Mouse (Mus musculus): ENCODE measurements around the gene Add2.

Gene Add2

DNA sequence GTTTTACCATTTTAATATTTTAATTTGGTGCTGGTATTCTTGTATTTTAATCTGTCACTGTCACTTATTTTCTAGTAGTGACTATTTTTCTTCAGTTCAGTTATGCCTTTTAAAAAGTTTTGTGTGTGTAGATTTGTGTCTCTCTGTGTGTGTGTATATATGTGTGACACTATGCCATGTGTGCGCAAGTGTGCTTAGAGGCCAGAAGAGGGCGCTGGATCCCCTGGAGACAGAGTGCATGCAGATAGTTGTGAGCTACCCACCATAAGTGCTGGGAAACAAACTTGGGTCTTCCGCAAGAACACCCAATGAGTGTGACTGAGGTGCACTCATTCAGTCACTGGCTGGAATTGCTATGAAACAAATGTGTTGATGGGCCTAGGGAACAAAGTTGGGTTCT, 107.7 kb downstream of the Add2 start:
- in situ Hi-C loops (cut with MboI): loop anchor here (25.0 kb wide), 1 partner anchor 226 kb away; the partner anchor contains the start of genes Fam136a and Snrpg

DNA sequence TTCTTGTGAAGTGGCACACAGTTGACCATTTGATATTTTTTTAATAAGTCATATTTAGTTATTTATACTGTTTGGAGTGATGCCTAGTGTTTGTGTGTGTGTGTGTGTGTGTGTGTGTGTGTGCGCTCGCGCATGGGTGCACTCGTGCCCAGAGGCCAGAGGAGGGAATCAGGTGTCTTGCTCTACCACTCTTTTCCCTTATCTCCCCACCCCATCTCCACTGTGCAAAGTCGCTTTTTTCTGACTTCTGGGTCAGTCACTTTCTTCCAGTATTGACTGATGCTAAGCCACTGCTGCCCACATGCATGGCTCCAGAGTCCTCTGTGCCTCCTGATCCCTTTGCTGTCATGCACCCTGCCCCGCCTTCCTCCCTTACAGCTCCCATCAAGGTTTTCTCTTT, 112.8 kb downstream of the Add2 start:
- in situ Hi-C loops (cut with MboI): loop anchor here (25.0 kb wide), 1 partner anchor 221 kb away; the partner anchor contains the start of genes Fam136a and Snrpg

DNA sequence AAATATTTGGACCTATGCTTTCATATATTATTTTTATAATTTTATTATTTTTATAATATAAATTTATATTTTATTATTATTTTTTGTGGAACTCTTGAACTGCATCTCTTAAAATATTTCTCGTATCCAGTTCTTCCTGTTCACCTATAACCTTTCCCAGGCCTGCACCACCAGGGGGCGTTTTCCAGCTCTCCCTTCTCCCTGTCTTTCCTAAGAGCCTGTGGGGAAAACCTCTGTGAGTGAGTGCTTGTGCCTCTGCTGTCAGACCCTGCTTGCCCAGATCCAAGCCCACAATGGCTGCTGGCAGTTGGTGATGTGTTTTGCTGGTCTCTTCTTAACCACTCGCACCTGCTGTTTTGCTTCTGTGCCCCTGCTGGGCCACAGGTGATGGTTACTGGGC, 113.3 kb downstream of the Add2 start:
- in situ Hi-C loops (cut with MboI): loop anchor here (25.0 kb wide), 1 partner anchor 220 kb away; the partner anchor contains the start of genes Fam136a and Snrpg

DNA sequence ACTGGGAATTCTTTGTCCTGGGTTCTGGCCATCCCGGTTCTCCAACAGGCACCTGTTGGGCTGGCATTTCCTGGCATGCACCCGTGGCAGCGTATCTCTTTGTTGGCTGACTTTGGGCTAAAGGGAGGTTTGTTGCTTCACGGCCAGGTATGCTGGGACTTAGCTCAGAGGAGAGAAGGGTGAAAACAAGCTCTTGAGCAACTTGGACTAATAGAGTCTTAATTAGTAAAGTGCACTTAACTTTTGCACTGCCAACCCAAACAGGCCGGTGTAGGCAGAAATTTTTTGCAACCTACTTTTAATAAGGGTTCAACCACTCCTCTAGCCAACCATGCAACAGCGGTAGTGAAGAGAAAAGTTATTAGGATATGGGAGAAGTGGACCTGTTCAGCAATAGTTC, 116.5 kb downstream of the Add2 start:
- in situ Hi-C loops (cut with MboI): loop anchor here (25.0 kb wide), 1 partner anchor 217 kb away; the partner anchor contains the start of genes Fam136a and Snrpg

DNA sequence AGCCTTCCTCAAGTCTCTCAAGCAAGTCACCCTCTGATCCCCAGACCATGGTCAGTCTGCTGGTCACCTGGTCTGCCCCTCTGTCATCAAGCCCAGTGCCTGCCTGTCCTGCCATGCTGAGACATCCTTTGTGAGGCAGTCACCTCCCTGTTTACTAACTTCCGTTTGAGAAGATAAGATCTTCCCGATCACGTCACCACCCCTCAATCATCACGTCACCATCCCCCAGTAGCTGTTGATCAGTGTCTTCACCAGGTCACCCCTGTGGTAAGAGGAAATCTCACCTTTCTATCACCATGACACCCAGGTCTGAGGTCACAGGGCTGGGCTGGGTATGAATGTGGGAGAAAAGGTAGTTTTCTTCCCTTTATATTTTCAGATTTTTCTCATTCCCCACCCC, 120.0 kb downstream of the Add2 start:
- in situ Hi-C loops (cut with MboI): loop anchor here (25.0 kb wide), 1 partner anchor 214 kb away; the partner anchor contains the start of genes Fam136a and Snrpg

DNA sequence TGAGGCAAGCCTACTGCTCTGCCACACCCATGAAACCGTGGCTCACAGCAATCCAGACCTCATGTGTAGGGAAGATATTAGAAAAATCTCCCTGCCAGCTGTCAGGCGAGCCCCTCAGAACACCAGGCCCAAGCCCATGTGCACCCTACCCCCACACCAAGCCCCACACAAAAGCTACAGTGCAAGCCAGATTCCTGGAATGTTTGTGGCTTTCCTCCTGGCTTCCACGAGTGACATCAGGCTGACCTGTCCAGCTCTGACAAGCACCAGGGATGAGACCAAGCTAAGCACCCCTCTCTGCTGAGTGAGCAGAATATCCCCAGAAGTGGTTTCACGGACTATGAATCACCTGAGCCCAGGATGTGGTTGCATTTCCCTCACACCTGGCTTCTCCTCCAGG, 120.5 kb downstream of the Add2 start:
- in situ Hi-C loops (cut with MboI): loop anchor here (25.0 kb wide), 1 partner anchor 213 kb away; the partner anchor contains the start of genes Fam136a and Snrpg

DNA sequence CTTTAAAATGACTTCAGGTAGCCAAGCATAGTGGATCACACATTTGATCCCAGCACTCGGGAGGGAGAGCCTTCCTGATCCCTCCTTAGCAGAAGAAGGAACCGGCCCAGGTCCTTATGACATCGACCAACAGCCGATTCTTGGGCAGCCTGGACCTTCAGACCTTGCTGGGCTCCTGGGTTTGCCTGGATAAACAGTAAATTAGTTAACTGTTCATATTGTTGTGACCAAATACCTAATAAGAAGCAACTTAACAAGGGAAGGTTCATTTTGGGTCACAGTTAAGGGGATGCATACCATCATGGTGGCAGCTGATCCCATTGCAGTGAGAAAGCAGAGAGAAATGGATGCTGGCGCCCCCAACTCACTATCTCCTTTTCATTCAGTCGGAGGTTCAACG, 124.2 kb downstream of the Add2 start:
- in situ Hi-C loops (cut with MboI): no loop called here

DNA sequence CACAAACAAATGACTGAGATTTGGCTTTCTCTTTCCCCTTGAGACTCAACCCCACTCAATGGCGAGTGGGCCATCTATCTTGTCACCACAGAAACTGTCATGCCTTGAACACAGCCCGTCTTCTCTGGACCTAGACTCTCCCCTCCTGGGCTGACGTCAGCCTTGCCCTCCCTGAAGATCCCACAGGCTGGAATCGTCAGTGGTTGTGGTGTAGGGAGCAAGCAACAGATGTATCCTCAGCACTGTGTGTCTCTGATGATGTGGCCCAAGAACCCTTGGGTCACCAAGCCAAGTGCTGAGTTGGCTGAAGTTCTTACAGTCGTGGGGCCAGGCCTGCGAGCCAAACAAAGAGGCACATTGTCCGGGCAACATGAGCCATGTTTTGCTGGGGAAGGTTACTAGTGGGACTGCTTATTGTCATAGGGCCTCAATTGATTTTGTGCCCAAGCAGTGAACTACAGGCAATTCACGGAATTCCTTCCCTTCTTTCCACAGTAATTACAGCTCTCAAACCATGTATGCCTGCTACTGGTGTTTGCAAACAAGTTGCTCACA, 125.0 kb downstream of the Add2 start:
- in situ Hi-C loops (cut with MboI): no loop called here

DNA sequence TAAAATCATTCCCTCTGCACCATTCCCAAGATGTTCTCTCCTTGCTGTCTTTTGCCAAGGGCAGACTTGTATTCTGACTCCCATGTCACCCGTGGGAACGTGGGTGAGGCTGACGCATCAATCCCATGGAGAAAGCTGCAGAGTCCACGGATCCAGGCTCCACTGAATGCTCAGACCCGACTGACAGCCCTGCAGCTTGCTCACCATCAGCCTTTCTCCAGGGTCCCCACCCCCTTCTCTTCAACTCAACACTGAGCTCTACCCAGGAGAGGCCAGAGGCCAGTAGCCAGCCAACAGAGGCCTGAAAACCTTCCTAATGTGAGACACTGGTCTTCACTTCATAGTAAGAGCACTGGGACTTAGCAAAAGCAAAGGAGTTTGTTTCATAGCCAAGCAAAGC, 125.5 kb downstream of the Add2 start:
- in situ Hi-C loops (cut with MboI): no loop called here

DNA sequence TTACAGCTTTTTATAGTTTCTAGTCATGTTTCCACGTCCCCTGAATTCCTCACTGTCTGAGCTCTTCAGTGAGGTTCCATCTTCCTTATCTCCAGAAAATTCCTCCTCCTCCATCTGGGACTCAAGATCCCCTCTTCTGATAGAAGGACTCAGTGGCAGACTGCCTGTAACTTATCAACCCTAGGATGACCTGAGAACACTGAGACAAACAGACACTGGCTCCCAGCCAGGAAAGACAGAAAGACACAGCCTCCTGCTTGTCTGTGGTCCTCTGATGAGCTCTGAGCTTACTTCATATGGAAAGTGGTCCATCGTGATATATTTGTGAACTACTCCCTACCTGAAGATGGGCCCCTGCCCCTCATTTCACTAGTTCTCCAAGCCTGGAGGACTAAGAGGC, 126.0 kb downstream of the Add2 start:
- in situ Hi-C loops (cut with MboI): no loop called here

DNA sequence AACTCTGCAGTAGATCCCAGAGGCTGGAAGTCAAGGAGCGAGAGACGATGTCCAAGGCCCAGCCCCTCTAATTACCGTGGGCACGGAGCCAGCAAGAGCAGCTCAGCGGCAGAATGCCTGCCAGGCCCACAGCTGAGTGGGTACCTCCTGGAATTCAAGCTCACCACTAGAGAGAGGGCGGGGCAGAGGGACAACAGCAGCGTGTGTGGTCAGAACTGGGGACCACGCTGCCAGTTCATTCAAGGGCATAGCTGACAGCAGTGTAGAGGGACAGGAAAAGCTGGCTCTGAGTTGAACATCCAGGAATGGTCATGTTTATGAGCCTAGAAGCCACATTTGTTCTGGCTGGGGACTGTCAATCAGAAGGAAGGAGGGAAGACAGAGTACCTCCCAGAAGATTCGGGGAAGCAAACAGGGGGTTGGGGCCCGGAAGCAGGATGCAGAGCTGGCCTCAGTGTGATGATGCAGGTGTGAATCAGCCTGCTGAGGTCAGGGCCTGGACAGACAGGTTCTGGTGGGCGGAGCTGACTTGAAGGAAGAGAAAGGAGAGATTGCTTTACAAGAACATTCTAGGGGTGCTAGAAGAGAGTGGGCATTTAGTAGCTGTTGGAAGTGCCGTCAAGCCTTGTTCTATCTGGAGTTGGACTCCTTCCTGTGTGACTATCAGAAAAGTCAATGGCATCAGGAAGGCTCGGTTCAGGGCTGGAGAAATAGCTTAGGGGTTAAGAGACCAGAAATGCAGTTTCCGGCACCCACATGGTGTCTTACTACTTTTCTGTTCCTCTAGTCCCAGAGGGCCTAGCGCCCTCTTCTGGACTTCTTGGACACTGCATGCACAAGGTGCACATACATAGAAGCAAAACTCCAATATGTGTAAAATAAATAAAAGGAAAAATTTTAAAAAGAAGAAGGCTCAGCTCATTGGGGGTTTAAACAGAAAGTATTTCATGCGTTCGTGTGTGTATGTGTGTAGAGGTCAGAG, 129.1 kb downstream of the Add2 start:
- in situ Hi-C loops (cut with MboI): no loop called here

DNA sequence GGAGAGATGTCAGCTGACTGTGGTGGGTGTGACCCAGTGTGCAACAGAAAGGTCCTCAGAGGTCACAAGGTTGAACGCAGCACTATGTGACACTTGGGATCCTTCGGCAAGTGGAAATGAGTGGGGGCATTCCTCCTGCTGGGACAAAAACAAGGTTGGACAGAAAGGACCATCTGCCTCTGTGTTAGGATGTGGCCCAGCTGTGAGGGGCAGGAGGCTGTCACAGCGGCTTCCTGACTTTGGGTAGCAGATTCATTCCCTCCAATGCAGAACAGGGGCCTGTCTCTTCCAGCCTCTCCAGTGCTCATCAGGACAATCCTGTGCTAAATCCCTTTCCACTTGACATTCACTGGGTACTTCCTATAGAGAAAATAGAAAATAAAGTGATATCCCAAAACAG, 132.4 kb downstream of the Add2 start:
- in situ Hi-C loops (cut with MboI): no loop called here

DNA sequence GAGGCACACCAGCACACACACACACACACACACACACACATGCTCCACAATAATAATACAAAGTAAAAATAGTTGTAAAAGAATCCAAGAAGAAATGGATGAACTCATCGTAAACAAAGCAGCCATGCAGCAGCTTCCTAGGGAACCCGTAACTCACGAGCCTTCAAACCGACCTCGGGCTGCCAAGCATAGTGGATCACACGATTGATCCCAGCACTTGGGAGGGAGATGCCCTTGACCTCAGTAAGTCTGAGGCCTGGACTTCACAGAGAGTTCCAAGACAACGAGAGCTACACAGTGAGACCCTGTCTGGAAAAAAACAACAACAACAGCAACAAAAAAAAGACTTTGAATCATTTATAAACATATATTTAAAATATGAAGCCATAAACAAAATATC, 133.1 kb downstream of the Add2 start:
- in situ Hi-C loops (cut with MboI): no loop called here

DNA sequence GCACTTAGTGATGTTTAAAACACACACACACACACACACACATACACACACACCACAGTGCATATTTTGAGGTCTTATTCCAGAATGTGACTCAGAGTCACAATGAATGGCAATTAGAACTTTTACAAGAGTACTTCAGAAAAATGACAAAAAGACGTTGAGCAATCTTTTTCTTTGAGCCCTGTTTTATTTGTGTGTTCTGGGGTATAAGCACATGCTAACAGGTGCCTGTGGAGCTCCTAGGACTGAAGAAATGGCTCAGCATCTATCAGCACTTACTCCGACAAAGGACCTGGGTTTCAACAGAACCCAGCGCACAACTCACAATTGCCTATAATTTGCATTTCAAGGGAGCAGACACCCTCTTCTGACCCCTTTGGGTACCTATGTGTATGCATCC, 135.5 kb downstream of the Add2 start:
- in situ Hi-C loops (cut with MboI): no loop called here

DNA sequence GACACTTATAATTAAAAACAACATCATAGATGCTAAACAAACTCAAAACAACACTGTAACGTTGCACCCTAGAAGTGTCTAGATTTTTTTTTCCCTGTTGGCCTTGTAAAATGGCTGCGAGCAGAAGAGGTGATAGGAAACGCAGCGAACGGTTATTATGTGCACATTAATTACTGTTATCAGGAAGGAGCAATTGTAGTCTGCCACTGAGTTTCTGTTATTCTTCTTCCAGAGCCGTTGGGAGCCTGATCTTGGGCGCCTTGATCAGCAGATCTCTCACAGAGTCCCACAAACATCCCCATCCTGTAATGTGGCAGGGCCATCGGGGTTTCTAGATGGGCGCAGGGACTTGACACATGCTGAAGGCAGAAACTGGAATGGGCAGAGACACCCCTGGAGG, 137.9 kb downstream of the Add2 start:
- in situ Hi-C loops (cut with MboI): no loop called here

DNA sequence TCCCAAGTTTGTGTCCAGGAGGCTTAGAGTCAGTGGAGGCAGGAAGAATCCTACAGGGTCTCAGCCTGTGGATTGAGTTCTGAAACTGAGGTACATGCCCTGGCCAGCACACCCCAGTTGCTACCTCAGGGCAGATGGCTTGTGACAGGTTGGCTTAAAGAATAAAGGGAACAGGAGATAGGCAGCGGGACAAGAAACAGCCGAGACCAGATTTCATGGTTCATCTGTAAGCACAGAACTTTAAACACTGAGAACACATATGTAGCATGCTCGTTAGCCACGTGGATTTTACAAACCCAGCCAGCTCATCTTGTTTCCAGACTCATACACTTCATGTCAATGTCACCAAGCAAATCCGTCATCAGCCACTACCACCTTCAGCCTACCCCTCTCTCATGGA, 139.4 kb downstream of the Add2 start:
- in situ Hi-C loops (cut with MboI): no loop called here

DNA sequence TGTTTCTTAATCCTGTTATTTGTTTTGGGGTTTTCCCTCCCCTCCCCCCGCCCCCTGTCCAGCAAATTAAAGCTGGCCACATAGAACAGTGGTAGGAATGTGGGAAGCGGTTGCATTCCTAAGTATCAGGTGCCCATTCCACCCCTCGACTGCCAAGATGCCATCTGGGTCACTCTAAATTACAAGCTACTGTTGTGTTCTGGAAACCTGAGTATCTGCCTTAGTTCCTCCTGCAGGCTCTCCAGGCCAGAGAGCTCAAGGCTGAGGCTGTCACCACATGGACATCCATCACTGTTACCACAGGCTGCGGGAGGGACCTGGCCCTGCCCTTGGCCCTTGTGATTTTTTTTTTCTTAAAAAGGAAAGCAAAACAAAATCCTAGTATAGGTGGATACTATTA, 140.7 kb downstream of the Add2 start:
- in situ Hi-C loops (cut with MboI): no loop called here
